10 mouse cellular contexts compared by ENCODE assay signal in the genomic region with DNA sequence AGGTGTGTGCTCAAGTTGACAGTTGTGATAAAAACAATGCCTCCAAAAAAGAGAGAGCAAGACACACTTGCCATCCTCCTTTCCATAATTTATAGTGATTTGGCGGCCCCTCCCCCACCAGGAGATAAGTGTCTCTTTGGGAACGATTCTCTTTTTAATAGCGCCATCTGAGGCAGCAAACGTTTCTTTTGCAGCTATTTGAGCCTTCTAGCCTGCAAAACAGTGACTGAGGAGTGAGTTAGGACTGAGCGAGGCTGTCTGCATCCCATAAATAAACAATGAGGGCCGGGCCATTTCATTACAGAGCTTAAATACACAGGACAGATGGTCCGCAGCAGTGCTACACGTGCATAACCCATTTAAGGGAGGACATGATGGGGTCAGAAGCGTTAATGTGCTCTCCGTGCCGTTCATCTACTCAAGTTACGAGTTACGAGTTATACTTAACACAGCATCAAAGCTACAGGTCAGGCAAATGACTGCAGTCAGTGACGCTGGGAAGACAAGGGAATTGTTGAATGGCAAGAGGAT.
DNase-seq lines count a peak whose midpoint lies in the region; ATAC-seq and TF ChIP-seq lines count a peak whose summit lies in the region.
"Had no signal": no experiment of that assay in that cellular context is flagged by ENCODE, and none has a peak within 500 bp of the region (broad histone marks: within the 10 kb centered on the region; RNA-seq: fewer than 3 reads in every experiment).

No protein-coding gene starts in this region.

- H3K27ac ChIP-seq in intestine, embryonic 14.5 days (ENCODE audit: low read depth): no peak overlapping the region
- no peak overlapping the region for H3K27ac ChIP-seq in limb, embryonic 15.5 days
- H3K27ac ChIP-seq in stomach, postnatal 0 days (replicated peaks): no peak overlapping the region
- H3K27ac ChIP-seq: liver, embryonic 15.5 days had no signal

- 10% methylated on average over 14 of the region's 14 CpGs for WGBS in intestine, embryonic 14.5 days
- WGBS in limb, embryonic 15.5 days: 9% methylated on average over 14 of the region's 14 CpGs
- WGBS in stomach, postnatal 0 days: 28% methylated on average over 14 of the region's 14 CpGs

- DNase-seq in kidney, adult 9 months: peak; percentile 11
- DNase-seq in kidney, adult 18-20 months: no peak
- peak; percentile 39 for DNase-seq in embryo, embryonic 11.5 days (ENCODE audit: low read depth, low spot score)
- DNase-seq in intestine, embryonic 14.5 days (ENCODE audit: low spot score): peak; percentile 68
- no peak for DNase-seq in stomach, postnatal 0 days (ENCODE audit: low spot score)
- DNase-seq in thymus, adult 18-20 months: no peak

- H3K4me3 ChIP-seq in intestine, embryonic 14.5 days (ENCODE audit: low read depth, low read length): 0 out of 2 replicates have a peak overlapping the region, but pooled peaks have one; percentile 10
- H3K4me3 ChIP-seq in limb, embryonic 15.5 days: peak overlapping the region; percentile 6
- no peak overlapping the region for H3K4me3 ChIP-seq in stomach, postnatal 0 days (ENCODE audit: low read depth, low read length)
- H3K4me3 ChIP-seq: liver, embryonic 15.5 days had no signal

- no peaks in the 10 kb centered on the region for H3K27me3 ChIP-seq in intestine, embryonic 14.5 days (replicated peaks; ENCODE audit: control insufficient read depth, insufficient read depth, low read length)
- H3K27me3 ChIP-seq in limb, embryonic 15.5 days: no peaks in the 10 kb centered on the region
- H3K27me3 ChIP-seq in stomach, postnatal 0 days (ENCODE audit: control insufficient read depth, insufficient read depth, low read length): no peaks in the 10 kb centered on the region
- H3K27me3 ChIP-seq: CH12.LX; liver, embryonic 15.5 days had no signal

- no peak overlapping the region for H3K9ac ChIP-seq in intestine, embryonic 14.5 days (ENCODE audit: low read length)
- no peak overlapping the region for H3K9ac ChIP-seq in limb, embryonic 15.5 days
- no peak overlapping the region for H3K9ac ChIP-seq in stomach, postnatal 0 days (ENCODE audit: low read length)
- H3K9ac ChIP-seq: liver, embryonic 15.5 days had no signal

- no peak for ATAC-seq in intestine, embryonic 14.5 days (replicated peaks; ENCODE audit: low FRiP score, low TSS enrichment, low read depth)
- no peak for ATAC-seq in limb, embryonic 15.5 days (ENCODE audit: insufficient number of reproducible peaks, low FRiP score, low TSS enrichment, low read depth)
- ATAC-seq in stomach, postnatal 0 days (ENCODE audit: low FRiP score, low TSS enrichment): no peak
- ATAC-seq in megakaryocyte, adult 5-6 weeks (ENCODE audit: poor library complexity, severe bottlenecking): no peak

- no peak for TF ChIP-seq EP300 in stomach, postnatal 0 days (optimal IDR thresholded peaks at IDR 0.05)

- no peaks in the 10 kb centered on the region for H3K36me3 ChIP-seq in intestine, embryonic 14.5 days (ENCODE audit: control insufficient read depth, insufficient read depth, low read length)
- H3K36me3 ChIP-seq in limb, embryonic 15.5 days: no peaks in the 10 kb centered on the region
- H3K36me3 ChIP-seq in stomach, postnatal 0 days (ENCODE audit: control insufficient read depth, insufficient read depth, low read length): no peaks in the 10 kb centered on the region
- H3K36me3 ChIP-seq: liver, embryonic 15.5 days had no signal

- H3K4me2 ChIP-seq in intestine, embryonic 14.5 days (ENCODE audit: low read length): peak overlapping the region; percentile 39
- peak overlapping the region; percentile 37; the same call in 1 of the 2 replicates for H3K4me2 ChIP-seq in limb, embryonic 15.5 days
- 0 out of 2 replicates have a peak overlapping the region, but pooled peaks have one; percentile 23 for H3K4me2 ChIP-seq in stomach, postnatal 0 days (replicated peaks; ENCODE audit: low read depth)
- H3K4me2 ChIP-seq: liver, embryonic 15.5 days had no signal

- peaks cover 15% of the 10 kb centered on the region for H3K4me1 ChIP-seq in intestine, embryonic 14.5 days (replicated peaks; ENCODE audit: control insufficient read depth, insufficient read depth, low read length)
- peaks cover 18% of the 10 kb centered on the region for H3K4me1 ChIP-seq in limb, embryonic 15.5 days
- H3K4me1 ChIP-seq in stomach, postnatal 0 days (replicated peaks; ENCODE audit: control insufficient read depth, insufficient read depth): peaks cover 3% of the 10 kb centered on the region; the same call in 1 of the 2 replicates
- H3K4me1 ChIP-seq: liver, embryonic 15.5 days had no signal

- no peaks in the 10 kb centered on the region for H3K9me3 ChIP-seq in intestine, embryonic 14.5 days (ENCODE audit: control insufficient read depth, low read length)
- no peaks in the 10 kb centered on the region for H3K9me3 ChIP-seq in limb, embryonic 15.5 days
- no peaks in the 10 kb centered on the region for H3K9me3 ChIP-seq in stomach, postnatal 0 days (ENCODE audit: control insufficient read depth, low read length)
- H3K9me3 ChIP-seq: liver, embryonic 15.5 days had no signal

- no peak for TF ChIP-seq CTCF in stomach, postnatal 0 days (IDR thresholded peaks at IDR 0.05; ENCODE audit: low read depth)

Comparison
In these comparisons a context has a peak if more than half of its experiments do, and no peak if none do; other contexts are left out.
1. DNase-seq: peak in kidney, adult 9 months (single experiment), embryo, embryonic 11.5 days (single experiment) and intestine, embryonic 14.5 days (single experiment); none in kidney, adult 18-20 months (single experiment), stomach, postnatal 0 days (single experiment) and thymus, adult 18-20 months (0 of 2).
2. Peak in every context shown above with its lines, with median percentiles within 50 percentile points of each other: H3K4me2 ChIP-seq.